Mouse (Mus musculus): ENCODE measurements at regions not wholly inside any gene's neighbourhood (a gene's known extent, or its start where the extent isn't known, plus 50 kb on each side); places are given as distances from the start of the nearest gene placed in this dataset.

GRCm38 (mm10) chr15:51631881-51632280 lies 2252.8 kb upstream of the Gm7489 start:
- no peak for TF ChIP-seq CTCF (IDR thresholded peaks at IDR 0.05; ENCODE audit: control insufficient read depth, insufficient read depth, low read length)
- TF ChIP-seq POLR2A (IDR thresholded peaks at IDR 0.05; ENCODE audit: borderline replicate concordance, control insufficient read depth, low read depth, low read length) = no peak

Data from bone marrow, adult 2 months (tissue).